Mouse (Mus musculus) embryonic facial prominence, embryonic 10.5 days (tissue): ENCODE measurements at regions not wholly inside any gene's neighbourhood (a gene's known extent, or its start where the extent isn't known, plus 50 kb on each side); places are given as distances from the start of the nearest gene placed in this dataset.

Experiments
- DNase-seq: peaks from one replicate; pipeline ENCODE4 v3.0.0-alpha.2; 2017; ENCODE audit warnings: low spot score
- H3K27ac ChIP-seq: fragments of 300-500 bp; sonication (generic); replicated peaks from 2 replicates; pipeline ENCODE4 v1.5.1; 2016; ENCODE audit warnings: mild to moderate bottlenecking
- H3K27me3 ChIP-seq: fragments of 300-500 bp; sonication (generic); replicated peaks from 2 replicates; pipeline ENCODE4 v1.6.1; 2016; ENCODE audit warnings: low read depth, mild to moderate bottlenecking; ENCODE audit not compliant: poor library complexity, severe bottlenecking
- H3K36me3 ChIP-seq: fragments of 300-500 bp; sonication (generic); replicated peaks from 2 replicates; pipeline ENCODE4 v1.6.1; 2016; ENCODE audit warnings: mild to moderate bottlenecking, moderate library complexity
- H3K4me1 ChIP-seq: fragments of 300-500 bp; sonication (generic); 2 replicates; pipeline ENCODE4 v1.6.1; 2016
- H3K4me3 ChIP-seq: fragments of 300-500 bp; sonication (generic); 2 replicates; pipeline ENCODE4 v1.5.1; 2016; ENCODE audit warnings: mild to moderate bottlenecking, moderate library complexity
- H3K9me3 ChIP-seq: fragments of 300-500 bp; sonication (generic); 2 replicates; pipeline ENCODE4 v1.6.1; 2016; ENCODE audit warnings: mild to moderate bottlenecking
- WGBS: fragments of 180-500 bp; shearing (Covaris S2); methylation state at CpG from one replicate; pipeline ENCODE4 v1.1.7; 2016; 5-methylcytosine and 5-hydroxymethylcytosine counted together

DNA sequence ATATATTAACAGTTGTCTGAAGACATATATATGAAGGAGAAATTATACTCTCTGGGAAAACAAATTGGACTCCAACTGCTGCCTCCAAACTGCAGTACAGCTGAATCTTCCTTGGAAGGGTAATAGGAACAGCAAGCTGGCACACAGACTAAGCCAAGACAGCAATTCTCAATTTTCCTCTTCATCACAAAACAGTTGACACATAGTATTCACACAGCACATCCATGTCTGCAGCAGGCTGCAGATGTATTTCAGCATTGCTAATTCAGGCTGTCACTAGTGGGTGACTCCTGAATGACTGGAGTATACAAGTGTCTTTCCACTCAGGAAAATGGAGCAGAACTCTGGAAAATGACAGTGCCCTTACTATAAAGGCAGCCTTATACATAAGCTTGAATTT lies 327.7 kb upstream of the Rag2 start:
- Histone ChIP-seq H3K27me3 (no peaks in the 10 kb centered on the region), H3K36me3 (no peaks in the 10 kb centered on the region), H3K4me3 (no peak overlapping the region), H3K4me1 (peaks cover 9% of the 10 kb centered on the region; the same call in 1 of the 2 replicates), H3K9me3 (no peaks in the 10 kb centered on the region), H3K27ac (no peak overlapping the region)
- no peak for DNase-seq

DNA sequence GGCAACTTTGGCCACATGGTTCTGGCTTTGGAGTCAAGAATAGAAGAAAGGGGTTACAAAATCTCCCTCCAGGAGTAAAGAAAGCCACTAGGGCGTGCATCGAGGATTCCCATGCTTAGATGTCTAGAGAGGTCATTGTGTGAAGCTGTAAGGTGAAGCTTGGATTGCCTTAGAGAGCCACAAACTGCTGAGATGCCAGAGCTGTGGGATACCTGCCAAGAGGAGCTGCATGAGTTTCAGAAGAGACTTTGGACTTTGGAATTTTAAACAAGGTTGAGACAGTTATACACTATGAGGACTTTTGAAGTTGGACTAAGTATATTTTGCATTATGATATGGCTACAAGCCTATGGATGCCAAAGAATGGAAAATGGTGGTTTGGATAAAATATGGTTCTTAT lies 325.4 kb upstream of the Rag2 start:
- DNase-seq = no peak
- Histone ChIP-seq H3K4me1 (peaks cover 9% of the 10 kb centered on the region; the same call in 1 of the 2 replicates), H3K27me3 (no peaks in the 10 kb centered on the region), H3K4me3 (no peak overlapping the region), H3K36me3 (no peaks in the 10 kb centered on the region), H3K27ac (no peak overlapping the region), H3K9me3 (no peaks in the 10 kb centered on the region)
- 87% methylated on average over 2 of the region's 2 CpGs for WGBS

DNA sequence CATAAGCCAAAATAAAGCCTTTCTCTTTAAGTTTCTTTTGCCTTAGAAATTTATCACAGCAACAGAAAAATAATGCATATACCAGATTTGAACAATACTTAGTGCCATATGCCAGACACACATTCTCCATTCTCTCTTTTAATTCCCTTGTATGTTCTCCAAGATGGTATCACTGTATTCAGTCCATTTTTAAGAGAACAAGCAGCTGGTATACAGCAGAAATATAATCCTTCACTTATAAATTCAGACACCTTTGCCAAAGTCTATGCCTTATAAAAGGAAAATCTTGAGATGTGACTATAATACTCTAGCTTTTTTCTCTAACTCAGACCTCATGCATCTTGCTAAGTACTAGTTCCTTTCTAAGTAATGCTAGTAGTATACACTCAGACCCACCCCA lies 324.4 kb upstream of the Rag2 start:
- Histone ChIP-seq H3K36me3 (no peaks in the 10 kb centered on the region), H3K4me3 (no peak overlapping the region), H3K4me1 (peaks cover 9% of the 10 kb centered on the region; the same call in 1 of the 2 replicates), H3K27ac (no peak overlapping the region), H3K27me3 (no peaks in the 10 kb centered on the region), H3K9me3 (no peaks in the 10 kb centered on the region)
- no peak for DNase-seq

DNA sequence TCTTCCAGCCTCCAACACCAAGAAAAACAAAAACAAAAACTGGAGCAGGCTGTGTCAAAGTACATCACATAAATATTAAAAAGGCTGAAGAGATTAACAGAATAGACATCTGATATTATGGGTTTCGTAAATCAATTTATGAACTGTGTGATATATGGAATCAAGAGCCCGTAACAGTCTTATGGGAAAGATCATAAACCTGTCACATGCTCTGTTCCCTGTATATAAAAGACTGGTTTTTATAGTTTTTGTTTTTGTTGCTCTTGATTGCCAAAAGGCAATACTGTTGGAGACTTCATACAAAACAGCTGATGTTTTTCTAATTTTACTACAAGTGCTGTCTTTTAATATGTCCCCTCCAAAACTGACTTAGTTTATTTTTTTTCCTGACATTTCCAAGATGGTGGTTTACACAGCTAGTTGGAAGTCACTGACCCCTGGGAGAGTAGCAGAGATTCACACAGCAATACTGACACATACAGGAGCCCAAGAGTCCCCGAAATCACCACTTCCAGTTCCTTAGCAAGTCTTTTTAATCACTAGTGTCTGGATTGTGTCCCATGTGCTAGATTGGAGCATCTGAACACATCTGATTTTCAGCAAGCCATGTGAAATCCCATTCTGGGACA lies 303.1 kb upstream of the Rag2 start:
- H3K4me1 ChIP-seq = no peaks in the 10 kb centered on the region
- no peak overlapping the region for H3K27ac ChIP-seq
- H3K27me3 ChIP-seq = no peaks in the 10 kb centered on the region
- H3K4me3 ChIP-seq = no peak overlapping the region
- no peaks in the 10 kb centered on the region for H3K36me3 ChIP-seq
- WGBS = 89% methylated on average over 3 of the region's 3 CpGs
- no peaks in the 10 kb centered on the region for H3K9me3 ChIP-seq
- no peak for DNase-seq

DNA sequence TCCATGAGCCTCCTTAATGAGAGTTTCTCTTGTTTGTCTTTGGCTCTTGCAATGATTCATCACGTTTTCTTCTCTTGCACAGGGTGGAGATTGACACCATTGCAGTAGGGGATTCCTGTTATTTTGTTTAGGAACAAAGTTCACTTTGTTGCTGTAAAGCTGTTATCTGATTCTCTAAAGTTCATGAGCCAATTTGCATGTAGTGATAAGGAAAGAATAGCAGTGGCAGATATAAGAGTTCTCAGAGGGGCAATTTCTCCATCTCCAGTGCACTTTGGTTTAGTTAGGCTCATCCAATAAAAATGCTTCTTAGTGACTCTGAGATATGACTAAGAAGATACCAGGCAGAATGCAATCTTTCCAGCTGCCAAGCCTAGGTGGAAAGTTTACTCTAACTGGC lies 267.8 kb upstream of the Rag2 start:
- H3K4me1 ChIP-seq = no peaks in the 10 kb centered on the region
- 44% methylated on average over 1 of the region's 1 CpGs for WGBS
- H3K27ac ChIP-seq = no peak overlapping the region
- DNase-seq = no peak
- H3K36me3 ChIP-seq = no peaks in the 10 kb centered on the region
- H3K9me3 ChIP-seq = no peaks in the 10 kb centered on the region
- H3K4me3 ChIP-seq = no peak overlapping the region
- H3K27me3 ChIP-seq = no peaks in the 10 kb centered on the region

DNA sequence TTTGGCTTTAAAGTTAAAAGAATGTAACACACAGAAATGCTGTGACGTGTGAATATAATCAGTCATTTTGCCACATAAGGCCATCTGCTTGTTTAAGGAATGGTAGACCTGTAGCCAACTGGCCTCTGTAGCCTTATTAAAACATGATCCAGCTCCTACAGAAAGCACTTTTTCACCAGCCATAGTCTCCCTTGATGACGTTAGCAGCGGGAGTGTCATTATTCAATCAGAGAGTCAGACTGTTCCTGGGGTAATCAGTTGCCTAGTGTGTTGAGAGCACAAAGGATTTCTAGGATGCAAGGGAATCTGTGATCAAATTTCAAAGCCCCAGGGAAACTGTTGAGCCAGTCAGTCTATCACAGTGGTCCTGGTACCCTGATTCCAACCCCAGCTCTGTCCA lies 260.3 kb upstream of the Rag2 start:
- H3K27ac ChIP-seq = no peak overlapping the region
- no peaks in the 10 kb centered on the region for H3K9me3 ChIP-seq
- DNase-seq = no peak
- no peak overlapping the region for H3K4me3 ChIP-seq
- H3K36me3 ChIP-seq = no peaks in the 10 kb centered on the region
- H3K4me1 ChIP-seq = peaks cover 5% of the 10 kb centered on the region; the same call in 1 of the 2 replicates
- no peaks in the 10 kb centered on the region for H3K27me3 ChIP-seq
- WGBS = 39% methylated on average over 3 of the region's 3 CpGs

DNA sequence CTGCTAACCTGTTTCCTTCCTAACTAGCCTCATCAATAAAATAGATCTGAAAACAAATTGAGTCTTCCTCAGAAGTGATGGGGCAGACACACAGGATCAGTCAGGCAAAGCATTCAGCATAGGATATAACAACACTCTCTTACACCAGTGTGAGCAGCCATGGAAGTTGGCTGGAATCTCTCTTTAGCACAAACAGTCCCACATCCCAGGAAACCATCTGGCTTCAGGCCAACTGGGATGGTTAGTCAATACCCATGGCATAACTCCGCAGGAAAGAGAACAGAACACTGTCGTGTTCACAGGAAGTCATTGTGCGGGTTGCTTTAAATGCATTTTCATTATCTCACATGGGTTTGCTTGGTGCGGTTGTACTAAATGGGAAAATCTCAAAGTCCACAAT lies 256.2 kb upstream of the Rag2 start:
- Histone ChIP-seq H3K36me3 (no peaks in the 10 kb centered on the region), H3K27ac (no peak overlapping the region), H3K4me3 (no peak overlapping the region), H3K4me1 (peaks cover 5% of the 10 kb centered on the region; the same call in 1 of the 2 replicates), H3K27me3 (no peaks in the 10 kb centered on the region), H3K9me3 (no peaks in the 10 kb centered on the region)
- WGBS = 86% methylated on average over 4 of the region's 4 CpGs
- DNase-seq = no peak

DNA sequence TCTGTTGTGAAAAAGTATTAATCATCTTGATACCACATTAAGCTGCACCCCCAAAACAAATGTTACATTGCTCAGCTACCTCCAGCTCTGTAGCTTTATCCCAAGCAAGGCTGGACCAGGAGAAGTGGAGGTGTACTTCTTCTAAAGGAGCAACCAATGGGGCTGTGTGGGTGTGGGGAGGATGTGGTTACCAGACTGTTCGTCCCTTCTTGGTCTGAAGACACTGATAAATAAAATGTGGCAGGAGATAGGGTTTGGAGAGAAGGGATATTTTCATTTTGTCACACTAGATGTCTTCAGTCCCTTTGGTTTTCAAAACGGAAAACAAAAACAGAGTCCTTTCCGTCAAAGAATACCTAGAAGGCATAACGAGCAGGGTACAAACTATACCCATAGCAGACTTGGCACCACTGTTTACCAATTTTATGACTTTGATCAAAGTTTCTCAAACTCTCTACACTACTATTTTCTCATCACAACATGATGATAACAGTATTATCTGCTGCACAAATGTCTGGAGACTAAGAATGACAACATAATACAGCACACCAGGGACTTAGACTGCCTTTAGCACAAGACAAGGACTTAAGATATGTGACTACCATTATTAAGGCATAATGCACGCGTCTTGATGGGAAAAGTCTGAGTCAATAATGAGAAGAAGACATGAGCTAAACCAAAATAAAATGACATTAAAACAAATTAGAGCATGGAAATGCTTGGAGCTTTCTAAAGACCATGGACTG lies 253.4 kb upstream of the Rag2 start:
- H3K4me1 ChIP-seq = no peaks in the 10 kb centered on the region
- WGBS = 85% methylated on average over 6 of the region's 6 CpGs

DNA sequence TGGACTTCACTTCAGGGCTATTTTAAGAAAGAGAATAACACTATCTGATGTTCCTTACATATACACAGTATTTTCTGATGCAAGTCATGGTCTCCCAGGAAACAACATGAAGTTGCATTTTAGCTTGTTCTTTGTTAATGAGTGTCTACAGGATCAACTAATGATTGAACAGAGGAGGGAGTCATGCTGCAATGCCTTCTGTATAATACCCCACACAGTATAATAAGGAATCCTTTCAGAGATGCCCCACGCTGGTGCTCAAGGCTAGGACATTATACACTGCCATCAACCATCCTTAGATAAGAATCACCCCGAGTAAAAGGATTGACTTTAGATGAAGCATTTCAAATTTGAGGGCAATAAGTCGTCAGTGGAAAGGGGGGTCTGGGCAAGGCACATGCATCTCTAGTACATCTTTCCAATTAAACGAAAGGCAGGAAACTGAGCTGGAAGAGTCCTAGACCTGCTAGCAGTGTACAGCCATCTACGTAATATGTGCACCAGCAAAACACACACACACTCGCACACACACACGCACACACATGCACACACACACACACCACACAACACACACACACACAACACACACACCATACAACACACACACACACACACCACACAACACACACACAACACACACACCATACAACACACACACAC lies 252.6 kb upstream of the Rag2 start:
- no peak overlapping the region for H3K4me3 ChIP-seq
- DNase-seq = no peak
- no peak overlapping the region for H3K27ac ChIP-seq
- H3K36me3 ChIP-seq = no peaks in the 10 kb centered on the region
- WGBS = 84% methylated on average over 7 of the region's 7 CpGs
- H3K4me1 ChIP-seq = no peaks in the 10 kb centered on the region
- no peaks in the 10 kb centered on the region for H3K9me3 ChIP-seq
- H3K27me3 ChIP-seq = no peaks in the 10 kb centered on the region

More for the DNA sequence above, 253.4 kb upstream of the Rag2 start:
- no peak for DNase-seq
- no peaks in the 10 kb centered on the region for H3K36me3 ChIP-seq
- H3K9me3 ChIP-seq = no peaks in the 10 kb centered on the region
- H3K4me3 ChIP-seq = no peak overlapping the region
- no peak overlapping the region for H3K27ac ChIP-seq
- no peaks in the 10 kb centered on the region for H3K27me3 ChIP-seq

DNA sequence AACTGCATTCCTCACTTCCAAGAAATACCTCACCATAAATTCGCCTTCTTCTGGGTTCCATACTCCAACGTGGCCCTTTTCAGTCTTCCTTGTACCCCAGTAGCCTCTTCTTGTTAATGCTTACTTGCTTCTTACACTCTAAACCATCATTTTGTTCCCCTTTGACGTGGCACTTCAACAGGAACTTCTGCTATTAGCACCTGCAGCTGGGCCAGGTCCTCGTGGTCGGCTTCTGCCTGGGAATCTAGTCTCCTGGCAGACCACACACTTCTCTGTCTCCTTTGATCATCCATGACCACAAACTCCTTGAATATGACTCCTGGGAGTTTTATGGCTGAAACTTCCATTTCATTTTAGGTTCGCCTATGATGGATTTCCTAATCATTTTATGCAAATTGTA lies 243.9 kb upstream of the Rag2 start:
- 82% methylated on average over 6 of the region's 6 CpGs for WGBS
- no peak overlapping the region for H3K27ac ChIP-seq
- DNase-seq = no peak
- no peaks in the 10 kb centered on the region for H3K9me3 ChIP-seq
- no peaks in the 10 kb centered on the region for H3K36me3 ChIP-seq
- H3K4me1 ChIP-seq = no peaks in the 10 kb centered on the region
- no peaks in the 10 kb centered on the region for H3K27me3 ChIP-seq
- H3K4me3 ChIP-seq = no peak overlapping the region

DNA sequence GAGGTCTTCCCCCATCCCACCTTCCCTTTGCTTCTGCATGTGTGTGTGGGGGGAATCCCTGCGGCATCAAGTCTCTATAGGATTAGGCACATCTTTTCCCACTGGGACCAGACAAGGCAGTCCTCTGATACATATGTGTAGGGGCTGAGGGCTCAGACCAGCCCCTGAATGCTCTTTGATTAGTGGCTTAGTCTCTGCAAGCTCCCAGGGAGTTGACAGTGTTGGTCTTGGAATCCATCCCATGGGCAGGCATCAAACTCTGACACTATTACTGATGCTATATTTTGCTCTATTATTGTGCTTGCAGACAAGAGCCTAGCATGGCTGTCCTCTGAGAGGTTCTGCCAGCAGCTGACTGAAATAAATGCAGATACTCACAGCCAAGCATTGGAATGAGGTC lies 209.5 kb upstream of the Rag2 start:
- WGBS = 81% methylated on average over 1 of the region's 1 CpGs
- no peaks in the 10 kb centered on the region for H3K9me3 ChIP-seq
- H3K36me3 ChIP-seq = no peaks in the 10 kb centered on the region
- H3K27ac ChIP-seq = no peak overlapping the region
- H3K4me3 ChIP-seq = no peak overlapping the region
- H3K27me3 ChIP-seq = no peaks in the 10 kb centered on the region
- H3K4me1 ChIP-seq = no peaks in the 10 kb centered on the region
- no peak for DNase-seq

DNA sequence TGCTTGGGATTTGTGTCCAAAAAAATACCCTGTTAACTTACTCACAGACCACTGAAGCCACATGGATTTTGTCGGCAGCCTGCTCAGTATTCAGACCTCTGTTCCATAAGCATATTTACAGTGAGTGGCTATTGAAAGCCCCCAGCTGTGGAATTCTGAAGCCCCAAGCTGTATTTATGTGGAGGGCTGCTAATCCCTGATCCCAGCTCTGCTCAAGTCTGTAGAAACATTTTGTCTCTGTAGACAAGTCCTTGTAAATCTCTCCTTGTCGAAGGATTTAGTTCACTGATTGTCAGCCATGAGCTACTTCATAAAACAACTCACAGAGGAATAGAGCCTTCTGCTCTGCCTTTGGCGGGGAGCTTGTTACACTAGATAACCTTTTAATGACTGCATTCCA lies 207.8 kb upstream of the Rag2 start:
- Histone ChIP-seq H3K9me3 (no peaks in the 10 kb centered on the region), H3K4me1 (no peaks in the 10 kb centered on the region), H3K27ac (no peak overlapping the region), H3K27me3 (no peaks in the 10 kb centered on the region), H3K36me3 (no peaks in the 10 kb centered on the region), H3K4me3 (no peak overlapping the region)
- WGBS = 80% methylated on average over 3 of the region's 3 CpGs
- DNase-seq = no peak
